Mouse (Mus musculus) MEL (cell line): ENCODE data around the gene Zic4. TPM values are rescaled to one million over a fixed set of nuclear protein-coding genes. Genes with fewer than 3 reads are reported as not detected.

Experiments
- DNase-seq: peaks from one replicate; pipeline ENCODE4 v3.0.0; 2011; ENCODE audit warnings: low read depth, low spot score
- H3K27ac ChIP-seq: 2 replicates; pipeline ENCODE4 v1.5.1; 2012; ENCODE audit warnings: low read depth, mild to moderate bottlenecking, control low read depth, low read length, moderate library complexity; ENCODE audit not compliant: control insufficient read depth
- H3K27me3 ChIP-seq, 2 experiments: fragments of 150-350 bp in 1 of 2; sonication (generic) in 1 of 2; 2 replicates each; pipeline ENCODE4 v1.6.1; 2012; ENCODE audit warnings: low read length in 2 of 2, mild to moderate bottlenecking in 2 of 2, improper control_type of control experiment in 1 of 2, moderate library complexity in 1 of 2; ENCODE audit not compliant: insufficient read depth in 2 of 2, control insufficient read depth in 1 of 2
- H3K36me3 ChIP-seq, 2 experiments: 2 replicates each; pipeline ENCODE4 v1.6.1; 2012 to 2014; ENCODE audit warnings: low read length in 2 of 2, improper control_type of control experiment in 1 of 2, inconsistent platforms in 1 of 2, mild to moderate bottlenecking in 1 of 2; ENCODE audit not compliant: insufficient read depth in 2 of 2, control insufficient read depth in 1 of 2
- H3K4me1 ChIP-seq, 2 experiments: fragments of 150-350 bp in 1 of 2; sonication (generic) in 1 of 2; 2 replicates each; pipeline ENCODE4 v1.6.1; 2012; ENCODE audit warnings: low read length in 2 of 2, improper control_type of control experiment in 1 of 2, mild to moderate bottlenecking in 1 of 2; ENCODE audit not compliant: insufficient read depth in 2 of 2, control insufficient read depth in 1 of 2
- H3K4me3 ChIP-seq, 2 experiments: fragments of 150-350 bp in 1 of 2; sonication (generic) in 1 of 2; 2 replicates each; pipeline ENCODE4 v1.5.1; 2012; ENCODE audit warnings: low read depth in 2 of 2, low read length in 2 of 2, mild to moderate bottlenecking in 2 of 2, moderate library complexity in 2 of 2, control low read depth in 1 of 2, improper control_type of control experiment in 1 of 2; ENCODE audit not compliant: control insufficient read depth in 1 of 2, insufficient read depth in 1 of 2
- H3K79me2 ChIP-seq: 2 replicates; pipeline ENCODE4 v1.6.1; 2012; ENCODE audit warnings: mild to moderate bottlenecking, low read length, moderate library complexity; ENCODE audit not compliant: control insufficient read depth, poor library complexity, insufficient read depth
- H3K9ac ChIP-seq: 2 replicates; pipeline ENCODE4 v1.6.1; 2012; ENCODE audit warnings: low read depth, mild to moderate bottlenecking, control low read depth, low read length, moderate library complexity; ENCODE audit not compliant: control insufficient read depth, poor library complexity, severe bottlenecking
- H3K9me3 ChIP-seq: fragments of 150-350 bp; sonication (generic); replicated peaks from 2 replicates; pipeline ENCODE4 v1.6.1; 2012; ENCODE audit warnings: mild to moderate bottlenecking, low read length, improper control_type of control experiment, moderate library complexity; ENCODE audit not compliant: insufficient read depth
- CHD1 ChIP-seq: IDR thresholded peaks from 2 replicates; pipeline ENCODE4 v1.6.1; 2012; ENCODE audit warnings: low read depth, mild to moderate bottlenecking, inconsistent platforms, low read length, improper control_type of control experiment
- CHD2 ChIP-seq: IDR thresholded peaks from 2 replicates; pipeline ENCODE4 v1.6.1; 2011; ENCODE audit warnings: low read length, improper control_type of control experiment
- CTCF ChIP-seq, 3 experiments: IDR thresholded peaks in 2 of 3; conservative IDR thresholded peaks in 1 of 3; 2 replicates each; pipeline ENCODE4 v1.5.1; 2011 to 2012; ENCODE audit warnings: low read length in 3 of 3, low read depth in 2 of 3, mild to moderate bottlenecking in 2 of 3, improper control_type of control experiment in 1 of 3, inconsistent platforms in 1 of 3, mixed read lengths in 1 of 3, moderate library complexity in 1 of 3; ENCODE audit not compliant: control insufficient read depth in 1 of 3, insufficient read depth in 1 of 3, poor library complexity in 1 of 3, severe bottlenecking in 1 of 3
- E2F4 ChIP-seq: IDR thresholded peaks from 2 replicates; pipeline ENCODE4 v1.6.1; 2011; ENCODE audit warnings: low read depth, low read length, improper control_type of control experiment, borderline replicate concordance
- ELF1 ChIP-seq: IDR thresholded peaks from 2 replicates; pipeline ENCODE4 v1.6.1; 2014; ENCODE audit warnings: low read depth, mild to moderate bottlenecking, inconsistent platforms, low read length, improper control_type of control experiment, moderate library complexity
- EP300 ChIP-seq, 2 experiments: IDR thresholded peaks; 2 replicates each; pipeline ENCODE4 v1.6.1; 2011; ENCODE audit warnings: improper control_type of control experiment in 2 of 2, low read length in 2 of 2, low read depth in 1 of 2, mild to moderate bottlenecking in 1 of 2
- GATA1 ChIP-seq: IDR thresholded peaks from 2 replicates; pipeline ENCODE4 v1.6.1; 2011; ENCODE audit warnings: low read depth, low read length, improper control_type of control experiment
- HCFC1 ChIP-seq: IDR thresholded peaks from 2 replicates; pipeline ENCODE4 v1.6.1; 2012; ENCODE audit warnings: low read depth, mild to moderate bottlenecking, inconsistent platforms, low read length, improper control_type of control experiment, moderate library complexity
- JUND ChIP-seq: IDR thresholded peaks from 2 replicates; pipeline ENCODE4 v1.6.1; 2011; ENCODE audit warnings: low read depth, mild to moderate bottlenecking, improper control_type of control experiment, low read length
- KAT2A ChIP-seq: conservative IDR thresholded peaks from 2 replicates; pipeline ENCODE4 v1.6.1; 2012; ENCODE audit warnings: low read depth, low read length, improper control_type of control experiment, inconsistent platforms
- MAFK ChIP-seq: IDR thresholded peaks from 2 replicates; pipeline ENCODE4 v1.6.1; 2011; ENCODE audit warnings: low read depth, mild to moderate bottlenecking, low read length, improper control_type of control experiment, borderline replicate concordance
- MAX ChIP-seq: IDR thresholded peaks from 2 replicates; pipeline ENCODE4 v1.6.1; 2011; ENCODE audit warnings: low read length, improper control_type of control experiment
- MAZ ChIP-seq: IDR thresholded peaks from 2 replicates; pipeline ENCODE4 v1.6.1; 2012; ENCODE audit warnings: low read depth, mild to moderate bottlenecking, inconsistent platforms, low read length, improper control_type of control experiment
- MYB ChIP-seq: IDR thresholded peaks from 2 replicates; pipeline ENCODE4 v1.6.1; 2011; ENCODE audit warnings: mild to moderate bottlenecking, low read depth, low read length, improper control_type of control experiment
- RCOR1 ChIP-seq: IDR thresholded peaks from 2 replicates; pipeline ENCODE4 v1.6.1; 2012; ENCODE audit warnings: low read depth, mild to moderate bottlenecking, inconsistent platforms, low read length, improper control_type of control experiment
- SIN3A ChIP-seq: IDR thresholded peaks from 2 replicates; pipeline ENCODE4 v1.6.1; 2012; ENCODE audit warnings: low read length, improper control_type of control experiment, inconsistent platforms
- SMC3 ChIP-seq: IDR thresholded peaks from 2 replicates; pipeline ENCODE4 v1.6.1; 2011; ENCODE audit warnings: low read depth, low read length, improper control_type of control experiment
- TAL1 ChIP-seq: IDR thresholded peaks from 2 replicates; pipeline ENCODE4 v1.6.1; 2012; ENCODE audit warnings: mild to moderate bottlenecking, inconsistent platforms, low read length, moderate library complexity, mixed read lengths
- TBP ChIP-seq: IDR thresholded peaks from 2 replicates; pipeline ENCODE4 v1.8.0; 2011; ENCODE audit warnings: low read depth, low read length, improper control_type of control experiment
- USF1 ChIP-seq: IDR thresholded peaks from 2 replicates; pipeline ENCODE4 v1.6.1; 2014; ENCODE audit warnings: low read depth, mild to moderate bottlenecking, inconsistent platforms, low read length, improper control_type of control experiment, moderate library complexity
- USF2 ChIP-seq, 2 experiments: IDR thresholded peaks; 2 replicates each; pipeline ENCODE4 v1.6.1; 2011 to 2012; ENCODE audit warnings: improper control_type of control experiment in 2 of 2, low read length in 2 of 2, borderline replicate concordance in 1 of 2, inconsistent platforms in 1 of 2, low read depth in 1 of 2, mild to moderate bottlenecking in 1 of 2; ENCODE audit not compliant: insufficient read depth in 1 of 2
- ZMIZ1 ChIP-seq: IDR thresholded peaks from 2 replicates; pipeline ENCODE4 v1.6.1; 2012; ENCODE audit warnings: low read depth, mild to moderate bottlenecking, inconsistent platforms, low read length, improper control_type of control experiment, moderate library complexity
- polyA plus RNA-seq, 2 experiments: library from polyadenylated mRNA; stranded (reverse) in 1 of 2; unstranded in 1 of 2; fragments of >175 nt in 1 of 2; fragments of >200 nt in 1 of 2; gene quantifications; 2 replicates each; pipeline versions ENCODE4 v1.2.1 to v1.2.4; 2012; ENCODE audit warnings: low replicate concordance in 2 of 2, low read depth in 1 of 2; ENCODE audit not compliant: insufficient read length in 2 of 2, insufficient read depth in 1 of 2, missing spikeins in 1 of 2
- total RNA-seq: library from RNA; depleted of rRNA; stranded (reverse); fragments of 300-350 nt; gene quantifications from 2 replicates; pipeline ENCODE4 v1.2.3, GENCODE M21; 2012; rRNA removed

The Zic4 gene
- total and polyA plus RNA-seq, 3 experiments, result not detected

DNA sequence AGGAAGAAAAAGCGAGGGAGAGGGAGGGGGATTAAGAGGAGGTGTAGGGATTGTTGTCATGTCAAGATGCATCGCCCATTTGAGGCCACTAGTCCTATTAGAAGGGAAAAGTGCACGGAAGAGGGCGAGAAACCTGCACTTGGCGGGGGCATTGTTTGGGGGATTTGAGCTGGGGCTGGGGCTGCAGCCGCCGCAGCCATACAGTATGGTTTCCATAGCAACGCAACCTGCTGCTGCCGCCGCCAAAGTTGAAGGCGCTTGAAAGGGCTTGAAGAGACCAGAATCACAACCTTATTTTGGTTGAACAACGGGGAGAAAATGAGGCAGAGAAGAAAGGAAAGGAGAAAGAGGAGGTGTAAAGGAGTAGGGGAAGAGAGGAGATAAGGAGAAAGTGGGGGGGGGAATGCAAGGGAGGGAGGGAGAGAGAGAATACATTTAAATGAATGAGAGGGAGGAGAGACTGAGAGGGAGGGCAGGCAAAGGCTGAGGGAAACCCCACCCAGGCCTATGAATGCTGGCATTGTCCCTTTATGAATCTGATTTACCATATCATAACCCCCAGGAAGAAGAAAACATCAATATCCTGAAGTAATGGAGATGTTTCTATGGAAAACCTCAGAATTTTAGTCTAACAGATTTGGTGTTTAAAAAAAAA, 51.9 kb downstream of the Zic4 start:
- TF ChIP-seq SMC3, result no peak
- TF ChIP-seq HCFC1, result no peak
- no peak for TF ChIP-seq MYB
- no peak for TF ChIP-seq KAT2A
- TF ChIP-seq MAZ, result no peak
- TF ChIP-seq ELF1, result no peak
- no peak for TF ChIP-seq ZMIZ1
- no peaks in the 10 kb centered on the region for H3K79me2 ChIP-seq
- no peak overlapping the region for H3K9ac ChIP-seq
- H3K9me3 ChIP-seq, result no peaks in the 10 kb centered on the region
- H3K27ac ChIP-seq, result no peak overlapping the region
- no peak overlapping the region for H3K4me3 ChIP-seq
- H3K4me1 ChIP-seq, result no peaks in the 10 kb centered on the region
- H3K36me3 ChIP-seq, result no peaks in the 10 kb centered on the region
- DNase-seq, result no peak
- no peaks in the 10 kb centered on the region for H3K27me3 ChIP-seq

DNA sequence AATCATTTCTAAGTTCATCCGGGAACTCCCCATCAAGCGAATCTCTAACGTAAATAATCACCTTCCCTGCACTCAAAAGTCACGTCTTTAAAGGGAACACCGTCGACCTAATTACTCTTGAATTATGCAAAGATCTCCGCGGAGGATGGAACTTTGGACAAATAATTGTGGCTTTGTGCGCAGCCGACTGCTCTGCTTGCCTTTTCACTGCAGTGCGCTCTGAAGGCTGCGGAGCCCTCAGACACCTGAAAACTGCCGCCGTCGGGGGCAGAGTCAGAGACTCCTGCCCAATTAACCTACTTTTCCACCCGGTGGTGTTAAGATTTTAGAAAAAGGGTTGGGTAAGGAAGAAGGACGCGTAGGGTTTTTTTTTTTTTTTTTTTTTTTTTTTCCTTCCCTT, 58.2 kb downstream of the Zic4 start:
- H3K79me2 ChIP-seq, result no peaks in the 10 kb centered on the region
- TF ChIP-seq EP300 (IDR thresholded peaks at IDR 0.05; ENCODE audit: low read depth in 1 of 2, low read length in 2 of 2) (no peak), CTCF (IDR thresholded peaks at IDR 0.05 in 2 of 3, conservative IDR thresholded peaks at IDR 0.05 in 1 of 3; ENCODE audit: control insufficient read depth in 1 of 3, insufficient read depth in 1 of 3, low read depth in 2 of 3, low read length in 3 of 3, poor library complexity in 1 of 3, severe bottlenecking in 1 of 3) (no peak), MAFK (no peak), HCFC1 (no peak), CHD1 (no peak), MAZ (no peak), USF2 (IDR thresholded peaks at IDR 0.05; ENCODE audit: borderline replicate concordance in 1 of 2, insufficient read depth in 1 of 2, low read depth in 1 of 2, low read length in 2 of 2) (no peak), SIN3A (no peak), CHD2 (no peak), E2F4 (no peak), TBP (no peak), RCOR1 (no peak), TAL1 (no peak), GATA1 (no peak), MAX (no peak), USF1 (no peak), JUND (no peak)
- TF ChIP-seq, all 39 proteins: peak for 0
- Histone ChIP-seq H3K27me3 (no peaks in the 10 kb centered on the region), H3K9ac (no peak overlapping the region), H3K4me3 (no peak overlapping the region), H3K36me3 (no peaks in the 10 kb centered on the region), H3K27ac (no peak overlapping the region), H3K4me1 (no peaks in the 10 kb centered on the region), H3K9me3 (no peaks in the 10 kb centered on the region)
- no peak for DNase-seq

Other genes starting within 250 kb of the Zic4 start
- gene Zic1, start 3.4 kb downstream of the Zic4 start, total RNA-seq, result 0.03 TPM in 1 of 2 replicates, not detected in the other
- gene Zic1, start 3.4 kb downstream of the Zic4 start, polyA plus RNA-seq, result not detected